Mouse (Mus musculus) neutrophil, adult 5-6 weeks (primary cell): ENCODE data around the gene Dlx3. TPM values are rescaled to one million over a fixed set of nuclear protein-coding genes. Genes with fewer than 3 reads are reported as not detected.

Source experiments
- ATAC-seq: fragments of 151-379, 151-347 bp; 2 replicates; pipeline ENCODE4 v1.8.0; 2017; ENCODE audit warnings: mild to moderate bottlenecking, moderate TSS enrichment; ENCODE audit not compliant: insufficient number of reproducible peaks, poor library complexity, low FRiP score, severe bottlenecking; ENCODE audit errors: extremely low read depth
- total RNA-seq: library from RNA; stranded (forward); fragments of 200-1000 nt; gene quantifications from 2 replicates; pipeline ENCODE4 v1.2.3, GENCODE M21; 2017

The Dlx3 gene
- total RNA-seq, result not detected in 2 replicates

GRCm38 (mm10) chr11:95119990-95120632 is at the start of gene Dlx3:
TSS of gene Dlx3 (plus strand) at chr11:95120119.
- no peak for ATAC-seq

- ATAC-seq, result no peak
These were observed 49.5 kb upstream of the Dlx3 start for GRCm38 (mm10) chr11:95070140-95071107.

- no peak for ATAC-seq
These were observed 48.7 kb upstream of the Dlx3 start for GRCm38 (mm10) chr11:95071266-95071665.

- ATAC-seq, result no peak
These were observed 47.8 kb upstream of the Dlx3 start for GRCm38 (mm10) chr11:95072136-95072535.

- no peak for ATAC-seq
These were observed 47.1 kb upstream of the Dlx3 start for GRCm38 (mm10) chr11:95072804-95073203.

- no peak for ATAC-seq
These were observed 46.1 kb upstream of the Dlx3 start for GRCm38 (mm10) chr11:95073835-95074234.

- no peak for ATAC-seq
These were observed 45.2 kb upstream of the Dlx3 start for GRCm38 (mm10) chr11:95074694-95075093.

- no peak for ATAC-seq
These were observed 44.5 kb upstream of the Dlx3 start for GRCm38 (mm10) chr11:95075197-95076040.

GRCm38 (mm10) chr11:95076041-95076535 is 43.8 kb upstream of the Dlx3 start:
- peak; percentile 53 for ATAC-seq

GRCm38 (mm10) chr11:95076536-95077111 is 43.3 kb upstream of the Dlx3 start, which contains the start of gene Itga3:
TSS of gene Itga3 (minus strand) at chr11:95076801.
- ATAC-seq, result no peak

GRCm38 (mm10) chr11:95077956-95078355 is 42.0 kb upstream of the Dlx3 start:
- ATAC-seq, result no peak

GRCm38 (mm10) chr11:95079256-95079875 is 40.6 kb upstream of the Dlx3 start:
- ATAC-seq, result no peak

- no peak for ATAC-seq
These were observed 39.1 kb upstream of the Dlx3 start for GRCm38 (mm10) chr11:95080783-95081182.

GRCm38 (mm10) chr11:95082896-95083295 is 37.0 kb upstream of the Dlx3 start:
- ATAC-seq, result no peak

- ATAC-seq, result no peak
These were observed 35.7 kb upstream of the Dlx3 start for GRCm38 (mm10) chr11:95084175-95084574.

GRCm38 (mm10) chr11:95084811-95085382 is 35.0 kb upstream of the Dlx3 start:
- ATAC-seq, result no peak

GRCm38 (mm10) chr11:95085710-95086109 is 34.2 kb upstream of the Dlx3 start:
- no peak for ATAC-seq

- ATAC-seq, result no peak
These were observed 33.7 kb upstream of the Dlx3 start for GRCm38 (mm10) chr11:95086229-95086628.
